ENCODE assay signal across 14 mouse cellular contexts in genomic region chr12:72518114-72518728, GRCm38 (mm10). TPM values are rescaled to one million over a fixed set of nuclear protein-coding genes. Genes with fewer than 3 reads are reported as not detected.
DNase-seq lines count a peak whose midpoint lies in the region; ATAC-seq lines count a peak whose summit lies in the region.
"Had no signal": no experiment of that assay in that cellular context is flagged by ENCODE, and none has a peak within 500 bp of the region (broad histone marks: within the 10 kb centered on the region; RNA-seq: fewer than 3 reads in every experiment).

No protein-coding gene starts in this region.

- no peaks in the 10 kb centered on the region for H3K36me3 ChIP-seq in forebrain, embryonic 10.5 days (replicated peaks)
- H3K36me3 ChIP-seq in hindbrain, embryonic 11.5 days (ENCODE audit: control insufficient read depth, insufficient read depth, low read length): no peaks in the 10 kb centered on the region
- H3K36me3 ChIP-seq in midbrain, embryonic 15.5 days (replicated peaks): no peaks in the 10 kb centered on the region
- H3K36me3 ChIP-seq: liver, embryonic 13.5 days had no signal

- no peak overlapping the region for H3K9ac ChIP-seq in hindbrain, embryonic 11.5 days (ENCODE audit: low read depth, low read length)
- H3K9ac ChIP-seq in midbrain, embryonic 15.5 days: no peak overlapping the region
- H3K9ac ChIP-seq: liver, embryonic 13.5 days had no signal

- 0 out of 2 replicates have a peak overlapping the region, but pooled peaks have one; percentile 1 for H3K4me3 ChIP-seq in forebrain, embryonic 10.5 days
- H3K4me3 ChIP-seq in hindbrain, embryonic 11.5 days (ENCODE audit: low read depth, low read length): no peak overlapping the region
- H3K4me3 ChIP-seq in midbrain, embryonic 15.5 days: no peak overlapping the region
- H3K4me3 ChIP-seq: liver, embryonic 13.5 days; myocyte had no signal

- 47% methylated on average over 12 of the region's 12 CpGs for WGBS in forebrain, embryonic 10.5 days
- WGBS in hindbrain, embryonic 11.5 days: 44% methylated on average over 12 of the region's 12 CpGs
- 38% methylated on average over 12 of the region's 12 CpGs for WGBS in midbrain, embryonic 15.5 days

- peak; percentile 51 for DNase-seq in embryo, embryonic 10 days (ENCODE audit: low spot score)
- peak; percentile 25 for DNase-seq in forebrain, embryonic 10.5 days (ENCODE audit: extremely low spot score, low spot score)
- peak; percentile 26 for DNase-seq in hindbrain, embryonic 11.5 days (ENCODE audit: low spot score)
- no peak for DNase-seq in frontal cortex, postnatal 14 days (ENCODE audit: low spot score in 2 of 2)
- DNase-seq in adrenal gland, postnatal 4 days (ENCODE audit: low spot score in 2 of 2): no peak
- no peak for DNase-seq in right cerebral cortex, postnatal 36 days (ENCODE audit: low spot score in 2 of 2)
- DNase-seq: adrenal gland, adult 2 months; cerebellum, postnatal 36 days; kidney, adult 8-10 months; kidney, postnatal 36 days; liver, embryonic 13.5 days; thymus, adult 18-20 months had no signal

- no peak overlapping the region for H3K27ac ChIP-seq in forebrain, embryonic 10.5 days
- H3K27ac ChIP-seq in hindbrain, embryonic 11.5 days (ENCODE audit: low read depth, low read length): no peak overlapping the region
- no peak overlapping the region for H3K27ac ChIP-seq in midbrain, embryonic 15.5 days
- H3K27ac ChIP-seq: liver, embryonic 13.5 days had no signal

- peaks cover 17% of the 10 kb centered on the region for H3K4me1 ChIP-seq in forebrain, embryonic 10.5 days
- H3K4me1 ChIP-seq in hindbrain, embryonic 11.5 days (replicated peaks; ENCODE audit: control insufficient read depth, insufficient read depth, low read length): no peaks in the 10 kb centered on the region
- peaks cover 4% of the 10 kb centered on the region; the same call in 1 of the 2 replicates for H3K4me1 ChIP-seq in midbrain, embryonic 15.5 days

- peak overlapping the region; percentile 19; the same call in 1 of the 2 replicates for H3K4me2 ChIP-seq in hindbrain, embryonic 11.5 days (replicated peaks; ENCODE audit: low read depth, low read length)
- peak overlapping the region; percentile 26 for H3K4me2 ChIP-seq in midbrain, embryonic 15.5 days
- H3K4me2 ChIP-seq: liver, embryonic 13.5 days had no signal

- no peaks in the 10 kb centered on the region for H3K27me3 ChIP-seq in forebrain, embryonic 10.5 days (ENCODE audit: poor library complexity, severe bottlenecking)
- H3K27me3 ChIP-seq in hindbrain, embryonic 11.5 days (ENCODE audit: control insufficient read depth, insufficient read depth, low read length): no peaks in the 10 kb centered on the region
- no peaks in the 10 kb centered on the region for H3K27me3 ChIP-seq in midbrain, embryonic 15.5 days (replicated peaks)
- H3K27me3 ChIP-seq: liver, embryonic 13.5 days had no signal

- H3K9me3 ChIP-seq in forebrain, embryonic 10.5 days: no peaks in the 10 kb centered on the region
- H3K9me3 ChIP-seq in hindbrain, embryonic 11.5 days (ENCODE audit: control insufficient read depth, low read length): no peaks in the 10 kb centered on the region
- H3K9me3 ChIP-seq in midbrain, embryonic 15.5 days: no peaks in the 10 kb centered on the region
- H3K9me3 ChIP-seq: liver, embryonic 13.5 days had no signal

- no peak for ATAC-seq in hindbrain, embryonic 11.5 days (ENCODE audit: low FRiP score)
- ATAC-seq in midbrain, embryonic 15.5 days (replicated peaks): no peak

RNA-seq across cellular contexts. Expression of gene Pcnx4, which starts 18.0 kb away (rescaled TPM):
- polyA plus RNA-seq in forebrain, embryonic 10.5 days (2016; fragmentation: Nextera tagmentation; extraction: Ambion mirVana): 13.4 and 14.4 TPM in 2 replicates
- polyA plus RNA-seq in hindbrain, embryonic 11.5 days (2014; fragmentation: Nextera tagmentation; extraction: Ambion mirVana): 16.2 and 16.6 TPM in 2 replicates
- polyA plus RNA-seq in midbrain, embryonic 15.5 days (2015; fragmentation: Nextera tagmentation; extraction: Ambion mirVana): 25.6 and 26.0 TPM in 2 replicates
- total RNA-seq in adrenal gland, postnatal 4 days (2021): 1 to 10 TPM; 8.5 to 8.9 TPM

Comparison
In these comparisons a context has a peak if more than half of its experiments do, and no peak if none do; other contexts are left out.
1. DNase-seq: peak in embryo, embryonic 10 days (single experiment), forebrain, embryonic 10.5 days (single experiment) and hindbrain, embryonic 11.5 days (single experiment); none in frontal cortex, postnatal 14 days (0 of 2), adrenal gland, postnatal 4 days (0 of 2) and right cerebral cortex, postnatal 36 days (0 of 2).